Mouse (Mus musculus): ENCODE data around the gene Tnrc18.

Gene Tnrc18

DNA sequence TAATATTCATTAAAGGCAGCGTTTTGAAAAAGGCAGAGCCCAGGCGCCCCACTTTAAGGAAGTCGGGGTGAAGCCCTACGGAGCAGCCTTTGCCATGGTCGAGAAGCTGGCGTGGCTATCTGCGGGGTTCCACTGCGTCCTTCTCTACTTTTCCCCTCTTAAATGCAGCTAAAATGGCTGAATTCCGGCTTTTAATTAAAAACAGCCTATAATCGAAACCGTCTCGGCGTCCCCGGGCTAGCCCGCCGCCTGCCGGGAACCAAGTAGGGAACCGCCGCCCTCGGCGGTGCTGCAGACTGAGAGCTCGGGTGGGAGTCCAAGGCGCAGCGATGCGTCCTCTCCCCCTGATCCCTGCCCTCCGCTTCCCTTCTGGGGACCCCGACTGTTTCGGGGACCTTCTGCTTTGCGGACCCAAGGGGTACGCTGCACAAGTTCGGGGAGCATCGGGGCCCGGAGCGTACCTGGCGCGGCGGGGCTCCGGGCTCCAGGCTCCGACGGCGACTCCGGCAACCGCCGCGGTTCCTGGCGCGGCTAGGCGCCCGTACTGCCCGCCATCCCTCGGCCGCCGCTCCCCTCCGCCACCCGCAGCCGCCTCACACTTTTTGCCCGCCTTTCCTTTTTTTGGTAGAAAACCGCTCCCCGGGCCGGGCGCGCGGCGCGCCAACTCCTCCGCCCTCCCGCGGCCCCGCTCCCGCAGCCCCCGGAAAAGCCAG, 495 bp downstream of the Tnrc18 start:
- TF ChIP-seq GATA4 (IDR thresholded peaks at IDR 0.05; ENCODE audit: insufficient replicate concordance, low read length), result no peak

DNA sequence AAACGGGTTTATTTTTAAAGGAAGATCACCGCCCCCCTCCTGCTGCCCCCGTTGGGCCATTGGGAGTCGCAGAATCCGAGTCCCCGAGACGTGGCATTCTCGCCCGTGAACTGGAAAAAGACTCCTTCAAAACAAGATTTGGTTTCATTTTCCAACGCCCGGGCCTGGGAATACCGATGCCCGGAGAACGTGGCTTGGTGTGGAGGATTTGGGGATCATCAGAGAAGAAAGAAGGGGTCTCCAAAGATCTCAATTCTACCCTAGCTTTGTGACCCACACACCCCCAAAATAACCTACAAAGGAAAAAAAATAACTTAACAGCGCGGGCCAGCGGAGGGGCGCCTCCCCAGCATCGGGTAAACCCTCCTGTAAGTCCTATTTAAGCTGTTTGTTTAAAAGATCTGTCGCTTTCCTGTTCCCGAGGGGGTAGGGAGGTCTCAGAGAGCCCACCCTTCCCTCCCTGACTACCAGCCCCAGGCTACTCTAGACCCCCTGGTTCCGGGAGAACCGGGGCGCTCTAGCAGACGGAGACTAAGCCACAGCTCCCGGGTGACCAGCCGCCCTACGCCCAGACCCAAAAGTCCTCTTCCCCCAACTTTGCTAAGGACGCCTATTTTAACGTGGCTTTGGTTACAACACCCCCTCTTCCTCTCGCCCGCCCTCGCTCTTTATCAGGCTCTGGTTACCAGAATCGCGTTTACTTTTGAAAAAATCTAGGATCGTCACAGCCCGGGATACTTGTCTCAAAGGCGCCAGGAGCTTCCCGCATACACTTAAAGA, 1.2 kb downstream of the Tnrc18 start:
- TF ChIP-seq GATA4 (IDR thresholded peaks at IDR 0.05; ENCODE audit: insufficient replicate concordance, low read length), result no peak

DNA sequence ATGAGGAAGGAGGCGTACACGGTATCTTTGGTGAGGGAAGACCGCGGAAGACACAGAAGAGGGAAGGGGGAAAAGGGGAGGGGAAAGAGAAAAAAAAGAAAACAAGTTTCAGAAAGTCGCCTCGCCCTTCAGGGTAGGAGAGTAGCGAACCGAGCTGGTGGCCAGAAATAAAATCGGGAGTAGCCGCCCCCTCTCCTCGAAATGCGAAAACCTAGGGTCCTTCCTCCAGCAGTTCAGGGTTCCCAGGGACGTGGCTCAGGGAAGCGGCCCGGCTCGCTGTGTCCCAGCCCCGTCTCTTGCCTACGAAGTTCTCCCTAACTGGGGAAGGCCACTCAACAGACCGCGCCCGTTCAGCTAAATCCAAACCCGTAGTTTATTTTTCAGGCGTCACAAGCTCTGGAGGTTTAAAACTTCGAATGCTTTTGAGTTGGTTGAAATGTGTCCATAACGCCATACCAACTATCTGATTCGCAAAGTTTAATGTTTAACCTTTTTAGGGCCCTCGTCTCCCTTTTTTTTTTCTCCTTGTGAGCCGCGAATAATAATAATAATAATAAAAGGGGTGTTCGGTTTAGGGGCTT, 2.0 kb downstream of the Tnrc18 start:
- TF ChIP-seq GATA4 (IDR thresholded peaks at IDR 0.05; ENCODE audit: insufficient replicate concordance, low read length), result no peak

DNA sequence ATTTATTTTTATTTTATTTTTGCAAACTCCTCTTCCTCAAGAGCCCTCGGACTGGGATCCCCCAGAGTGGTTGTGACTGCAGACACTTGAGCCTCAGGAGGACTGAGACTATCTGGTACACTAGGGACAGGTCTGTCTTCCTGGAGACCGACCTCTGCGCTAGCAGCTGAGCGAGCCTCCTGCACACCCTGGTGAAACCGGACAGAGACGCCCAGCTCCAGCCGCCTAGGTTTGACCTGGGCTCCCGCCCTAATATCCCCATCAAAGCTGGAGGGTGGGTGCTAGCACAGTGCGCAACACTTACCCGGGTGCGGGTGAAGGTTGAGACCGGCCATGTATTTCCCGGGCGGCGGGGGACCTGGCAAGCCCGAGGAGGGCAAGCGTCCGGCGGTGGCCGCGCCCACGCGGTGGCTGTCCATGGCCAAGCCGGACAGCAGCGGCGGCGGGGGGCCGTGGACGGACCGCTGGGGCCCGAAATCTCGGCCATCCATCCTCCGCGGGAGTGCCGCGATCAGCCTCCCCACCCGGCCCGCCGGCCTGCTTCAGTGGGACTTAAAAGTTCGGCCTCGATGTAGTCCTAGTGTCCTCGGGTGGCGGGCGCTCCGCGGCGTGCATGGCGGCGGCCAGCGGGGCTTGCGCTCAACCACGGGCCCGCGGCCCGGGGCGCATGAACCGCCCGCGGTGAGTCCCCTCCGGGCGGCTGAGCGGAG, 2.6 kb downstream of the Tnrc18 start:
- TF ChIP-seq GATA4 (IDR thresholded peaks at IDR 0.05; ENCODE audit: insufficient replicate concordance, low read length), result no peak

DNA sequence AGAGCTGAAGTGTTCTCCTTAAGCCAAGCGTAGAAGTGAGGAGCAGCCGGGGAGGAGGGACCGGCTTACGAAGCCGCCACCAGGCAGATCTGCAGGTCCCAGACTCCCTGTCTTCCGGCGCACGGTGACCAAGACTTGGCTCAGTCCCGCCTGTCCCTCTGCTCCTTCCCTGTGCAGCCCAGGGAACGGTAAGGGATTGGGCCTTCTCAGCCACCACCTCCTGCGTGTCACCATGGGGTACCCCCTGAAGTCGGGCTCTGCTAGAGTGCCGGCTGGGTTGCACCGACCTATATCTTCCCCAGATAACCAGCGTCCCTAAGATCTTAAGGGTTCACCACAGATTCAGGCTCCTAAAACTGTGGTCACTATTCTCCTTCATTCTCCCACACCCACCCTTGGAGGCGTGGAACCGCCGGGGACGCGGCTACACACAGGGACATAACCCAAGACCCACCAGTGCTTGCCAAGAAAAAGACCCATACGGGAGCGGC, 3.3 kb downstream of the Tnrc18 start:
- no peak; the same call in 1 of the 2 replicates for TF ChIP-seq GATA4 (IDR thresholded peaks at IDR 0.05; ENCODE audit: insufficient replicate concordance, low read length)

DNA sequence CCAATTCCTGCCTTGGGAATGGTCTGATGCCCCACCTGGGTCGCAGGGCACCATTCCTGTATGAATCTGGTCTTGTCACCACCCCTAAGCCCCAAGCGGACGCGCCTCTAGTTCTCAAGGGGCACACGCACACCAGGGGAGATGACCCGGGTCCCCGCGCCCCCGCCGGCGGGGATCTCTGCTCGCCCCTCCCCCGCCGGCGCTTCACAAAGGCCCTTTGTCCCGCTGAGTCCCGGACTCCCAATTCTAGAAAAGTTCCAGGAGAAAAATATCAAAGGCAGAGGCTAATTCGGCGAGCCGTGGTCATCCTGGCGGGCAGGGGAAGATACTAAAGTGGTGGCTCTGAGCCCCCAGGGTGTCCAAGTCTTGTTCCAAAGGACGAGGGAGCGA, 3.7 kb downstream of the Tnrc18 start:
- no peak for TF ChIP-seq GATA4 (IDR thresholded peaks at IDR 0.05; ENCODE audit: insufficient replicate concordance, low read length)

DNA sequence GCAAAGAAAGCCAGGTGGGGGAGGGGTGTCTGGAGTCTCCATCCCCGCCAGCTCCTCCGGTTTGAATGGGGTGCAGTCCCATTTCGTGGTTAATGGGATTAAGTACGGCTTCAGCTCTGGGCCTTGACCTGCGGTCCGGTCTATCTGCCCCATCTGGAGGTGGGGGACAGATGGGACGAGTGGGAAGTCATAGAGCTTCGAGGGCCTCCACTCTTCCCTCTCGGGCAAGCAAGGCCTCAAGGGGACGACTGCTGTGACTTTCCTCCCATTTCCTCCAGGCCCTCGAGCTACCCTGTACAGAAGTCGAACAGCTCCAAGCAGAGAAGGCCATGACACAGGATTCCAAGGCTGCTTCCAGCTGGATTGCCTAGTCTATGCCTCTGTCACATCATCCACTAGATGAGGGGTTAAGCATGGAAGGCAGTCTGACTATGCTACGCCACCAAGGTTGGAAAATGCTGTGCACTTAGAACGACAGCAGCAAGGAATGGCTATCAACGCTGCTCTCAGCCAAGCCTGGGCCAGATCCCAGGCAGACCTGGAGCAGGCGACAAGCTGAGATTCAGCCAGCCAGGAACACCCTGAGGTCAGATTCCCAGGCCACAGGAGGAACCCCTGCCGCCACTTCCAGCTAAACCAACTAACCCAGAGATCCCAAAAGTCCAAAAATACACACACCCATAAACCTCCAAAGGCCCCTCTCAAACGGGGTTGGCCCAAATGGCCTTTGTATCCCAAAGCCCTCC, 4.3 kb downstream of the Tnrc18 start:
- TF ChIP-seq GATA4 (IDR thresholded peaks at IDR 0.05; ENCODE audit: insufficient replicate concordance, low read length), result no peak

DNA sequence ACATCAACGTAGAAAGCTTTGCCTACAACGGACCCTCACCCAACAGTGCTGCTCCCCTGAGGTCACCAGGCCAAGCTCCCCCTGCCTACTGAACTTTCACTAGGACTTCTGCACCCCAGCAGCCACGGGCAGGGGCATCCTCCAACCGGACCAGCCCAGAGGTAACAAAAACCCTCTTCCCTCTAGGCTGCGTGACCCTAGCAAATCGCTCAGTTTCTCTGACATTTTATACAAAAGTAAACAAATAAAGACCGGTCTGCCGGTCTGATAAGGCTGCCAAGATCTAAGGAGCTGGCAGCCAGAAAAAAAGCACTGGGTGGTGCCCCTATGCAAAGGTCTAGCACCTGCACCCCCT, 4.9 kb downstream of the Tnrc18 start:
- no peak for TF ChIP-seq GATA4 (IDR thresholded peaks at IDR 0.05; ENCODE audit: insufficient replicate concordance, low read length)

DNA sequence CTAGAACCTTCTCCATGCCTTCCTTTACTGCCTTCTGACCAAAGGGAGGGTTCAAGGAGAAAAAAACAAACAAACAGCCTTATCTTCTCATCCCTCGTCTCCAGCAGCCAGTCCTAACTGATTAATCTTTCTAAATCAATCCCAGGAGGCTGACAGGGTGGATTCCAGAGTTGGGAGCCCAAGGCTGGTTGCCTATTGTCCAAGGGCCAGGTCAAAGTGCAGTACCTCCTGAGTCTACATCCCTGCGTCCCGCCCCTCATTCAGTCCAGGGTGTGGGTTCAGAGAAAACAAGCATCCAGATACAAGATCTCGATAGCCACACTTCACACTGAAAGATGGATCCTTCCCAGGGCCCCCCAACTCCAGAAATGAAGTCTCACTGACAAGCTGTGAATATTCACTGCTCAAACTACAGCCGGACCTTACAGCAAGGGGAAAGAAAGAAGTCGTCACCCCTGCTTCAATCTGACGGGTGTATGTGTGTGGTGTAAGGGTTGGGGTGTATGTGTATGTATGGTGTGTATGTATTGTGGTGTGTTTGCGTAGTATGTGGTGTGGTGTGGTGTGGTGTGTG, 5.5 kb downstream of the Tnrc18 start:
- TF ChIP-seq GATA4 (IDR thresholded peaks at IDR 0.05; ENCODE audit: insufficient replicate concordance, low read length), result no peak

DNA sequence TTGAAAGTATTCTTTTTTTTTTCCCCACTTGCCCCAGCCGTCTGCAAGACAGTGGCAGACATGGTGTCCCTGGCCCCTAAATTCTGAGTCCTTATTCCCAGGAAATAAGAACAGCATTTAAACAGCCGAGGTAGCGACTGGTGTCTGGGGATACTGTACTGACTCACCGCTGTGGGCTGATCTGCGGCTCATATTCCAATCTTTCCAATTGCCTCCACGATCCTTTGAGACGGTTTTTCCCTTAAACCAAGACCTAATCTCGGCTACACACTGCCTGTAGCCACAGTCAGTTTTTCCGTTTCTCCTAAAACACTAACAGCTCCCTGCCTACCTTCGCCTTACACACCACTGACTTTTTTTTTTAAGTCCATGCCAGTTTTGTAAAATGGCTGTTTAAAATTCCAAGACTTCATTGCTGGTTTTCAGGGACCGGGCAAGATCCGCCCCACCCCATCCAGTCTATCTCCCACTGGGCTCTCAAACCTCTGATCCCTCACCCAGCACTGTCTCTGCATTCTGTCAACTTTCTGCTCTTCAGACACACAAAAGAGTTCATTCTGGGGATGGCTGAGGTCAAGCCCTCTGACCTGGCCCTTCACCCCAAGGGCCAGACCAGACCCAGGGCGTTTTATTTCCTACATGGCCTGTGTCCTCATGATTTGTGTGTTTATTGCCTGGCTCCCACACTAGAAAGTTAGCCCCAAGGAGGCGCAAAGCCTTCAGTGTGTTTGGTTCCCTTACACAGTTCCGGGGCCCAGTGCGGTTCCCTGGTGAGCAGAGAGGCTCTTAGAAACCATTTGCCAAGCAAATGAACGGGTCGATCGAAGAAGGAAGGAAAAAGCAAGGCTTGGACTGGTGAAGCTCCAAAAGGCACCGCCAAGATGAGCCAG, 6.5 kb downstream of the Tnrc18 start:
- no peak for TF ChIP-seq GATA4 (IDR thresholded peaks at IDR 0.05; ENCODE audit: insufficient replicate concordance, low read length)

DNA sequence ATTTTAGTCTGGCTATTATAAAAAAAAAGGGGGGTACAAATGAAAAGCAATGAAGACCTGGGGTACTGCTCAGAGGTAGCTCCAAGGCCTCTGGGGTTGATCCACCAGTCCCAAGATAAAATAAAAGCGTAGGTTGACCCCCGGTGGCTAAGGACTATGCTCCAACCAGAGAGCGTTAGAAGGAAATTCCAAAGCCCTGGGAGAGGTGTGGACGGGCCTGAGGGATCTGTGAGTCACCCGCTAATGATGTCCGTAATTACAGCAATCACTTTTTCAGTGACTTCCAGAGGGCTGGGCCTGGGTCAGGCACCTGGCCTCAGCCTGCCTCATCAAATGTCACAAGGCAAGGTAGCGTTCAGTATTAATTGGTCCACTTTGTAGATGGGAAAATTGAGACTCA, 9.8 kb downstream of the Tnrc18 start:
- TF ChIP-seq GATA4 (IDR thresholded peaks at IDR 0.05; ENCODE audit: insufficient replicate concordance, low read length), result no peak

DNA sequence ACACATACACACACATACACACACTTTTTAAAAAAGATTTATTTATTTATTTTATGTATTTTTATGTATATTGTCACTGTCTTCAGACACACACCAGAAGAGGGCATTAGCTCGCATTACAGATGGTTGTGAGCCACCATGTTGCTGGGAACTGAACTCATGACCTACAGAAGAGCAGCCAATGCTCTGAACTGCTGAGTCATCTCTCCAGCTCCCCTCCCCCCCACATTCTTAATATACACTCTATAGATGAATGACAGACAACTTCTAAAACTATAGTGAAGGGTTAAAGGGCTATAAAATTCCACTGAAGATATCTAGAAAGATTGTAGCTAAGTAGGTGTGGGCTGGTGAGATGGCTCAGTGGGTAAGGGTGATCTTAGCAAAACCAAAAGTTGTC, 13.7 kb downstream of the Tnrc18 start:
- no peak for TF ChIP-seq GATA4 (IDR thresholded peaks at IDR 0.05; ENCODE audit: insufficient replicate concordance, low read length)

DNA sequence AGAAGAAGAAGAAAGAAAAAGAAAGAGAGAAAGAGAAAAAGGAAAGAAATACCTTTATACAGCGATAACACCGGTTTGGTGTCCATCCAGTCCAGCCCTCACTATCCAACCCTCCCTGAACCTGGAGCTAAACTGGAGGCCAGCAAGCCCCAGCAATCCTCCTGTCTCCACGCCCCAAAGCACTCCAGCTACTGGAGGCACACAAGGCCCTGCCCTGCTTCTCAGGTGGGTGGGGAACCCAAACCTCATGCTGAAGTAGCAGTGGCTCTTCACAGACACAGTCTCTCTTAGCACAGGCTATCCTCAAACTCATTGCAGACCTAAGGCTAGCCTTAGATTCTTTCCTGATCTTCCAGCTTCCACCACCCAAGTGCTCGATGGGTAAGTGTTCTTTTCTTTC, 14.6 kb downstream of the Tnrc18 start:
- TF ChIP-seq GATA4 (IDR thresholded peaks at IDR 0.05; ENCODE audit: insufficient replicate concordance, low read length), result no peak

DNA sequence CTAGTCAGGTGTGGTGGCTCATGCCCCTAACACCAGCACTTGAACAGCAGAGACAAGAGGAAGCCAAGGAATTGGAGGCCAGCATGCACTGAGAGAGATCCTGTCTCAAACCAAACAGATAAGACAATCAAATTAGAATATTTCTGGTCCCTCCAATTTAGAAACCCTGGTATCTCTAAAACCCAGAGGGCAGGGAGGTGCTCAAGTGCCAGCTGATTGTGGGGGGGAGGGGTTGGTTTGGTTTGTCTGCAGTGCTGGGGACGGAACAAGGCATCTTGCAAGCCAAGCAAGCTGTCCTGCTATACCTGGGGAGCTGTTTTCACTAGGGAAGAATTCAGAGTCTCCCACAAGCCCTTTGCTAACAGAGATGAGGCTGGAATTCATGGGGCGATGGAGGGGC, 15.5 kb downstream of the Tnrc18 start:
- TF ChIP-seq GATA4 (IDR thresholded peaks at IDR 0.05; ENCODE audit: insufficient replicate concordance, low read length), result no peak
